Mouse (Mus musculus) heart, embryonic 15.5 days (tissue): ENCODE measurements around the gene Sox10. TPM values are rescaled to one million over a fixed set of nuclear protein-coding genes. Genes with fewer than 3 reads are reported as not detected.

Source experiments
- polyA plus RNA-seq: library from polyadenylated mRNA; unstranded; fragments of >200 nt; fragmentation: Nextera tagmentation; extraction: Ambion mirVana; gene quantifications from 2 replicates; pipeline ENCODE4 v1.2.1, GENCODE M21; 2015

The Sox10 gene
- polyA plus RNA-seq, 1 experiment from 2014 or later: 0.45 TPM

Other genes starting within 250 kb of the Sox10 start
- 806 and 862 TPM in 2 replicates for gene Lgals1, start 238.5 kb downstream of the Sox10 start, polyA plus RNA-seq
- gene Nol12, start 230.3 kb downstream of the Sox10 start, polyA plus RNA-seq: 29.9 and 30.3 TPM in 2 replicates
- gene Triobp, start 217.5 kb downstream of the Sox10 start, polyA plus RNA-seq: 36.8 and 54.5 TPM in 2 replicates
- gene H1f0, start 136.8 kb downstream of the Sox10 start, polyA plus RNA-seq: 289 and 300 TPM in 2 replicates
- gene Galr3, start 123.4 kb downstream of the Sox10 start, polyA plus RNA-seq: not detected in 2 replicates
- 20.4 and 31.6 TPM in 2 replicates for gene Ankrd54, start 102.3 kb downstream of the Sox10 start, polyA plus RNA-seq
- 131 and 151 TPM in 2 replicates for gene Eif3l, start 90.1 kb downstream of the Sox10 start, polyA plus RNA-seq
- gene Micall1, start 56.3 kb downstream of the Sox10 start, polyA plus RNA-seq: 20.2 and 23.3 TPM in 2 replicates
- gene Polr2f, start 24.2 kb downstream of the Sox10 start, polyA plus RNA-seq: 207 and 240 TPM in 2 replicates
- gene 1700088E04Rik, start 24.0 kb downstream of the Sox10 start, polyA plus RNA-seq: 7.4 and 8.1 TPM in 2 replicates
- 29.5 and 39.9 TPM in 2 replicates for gene Pick1, start 63.9 kb upstream of the Sox10 start, polyA plus RNA-seq
- gene Gm49486, start 64.2 kb upstream of the Sox10 start, polyA plus RNA-seq: 0.61 and 0.73 TPM in 2 replicates
- gene Slc16a8, start 89.5 kb upstream of the Sox10 start, polyA plus RNA-seq: 0.60 TPM in 2 replicates
- gene Baiap2l2, start 120.3 kb upstream of the Sox10 start, polyA plus RNA-seq: 9.8 and 9.9 TPM in 2 replicates
- 9.9 and 13.5 TPM in 2 replicates for gene Pla2g6, start 163.2 kb upstream of the Sox10 start, polyA plus RNA-seq
- gene Maff, start 181.4 kb upstream of the Sox10 start, polyA plus RNA-seq: 3.5 and 3.8 TPM in 2 replicates
- gene Tmem184b, start 238.3 kb upstream of the Sox10 start, polyA plus RNA-seq: 58.3 and 83.8 TPM in 2 replicates